ENCODE assay signal across 15 mouse cellular contexts in genomic region chr7:137611363-137611762, GRCm38 (mm10).
DNase-seq lines count a peak whose midpoint lies in the region; ATAC-seq and TF ChIP-seq lines count a peak whose summit lies in the region.
"Had no signal": no experiment of that assay in that cellular context is flagged by ENCODE, and none has a peak within 500 bp of the region (broad histone marks: within the 10 kb centered on the region; RNA-seq: fewer than 3 reads in every experiment).

No protein-coding gene starts in this region.

- H3K4me3 ChIP-seq in forebrain, embryonic 14.5 days (ENCODE audit: low read depth, low read length): no peak overlapping the region
- H3K4me3 ChIP-seq in forebrain, embryonic 12.5 days (replicated peaks): no peak overlapping the region
- H3K4me3 ChIP-seq in hindbrain, postnatal 0 days (ENCODE audit: low read length): no peak overlapping the region
- H3K4me3 ChIP-seq in hindbrain, embryonic 11.5 days (ENCODE audit: low read depth, low read length): no peak overlapping the region
- no peak overlapping the region for H3K4me3 ChIP-seq in lung, embryonic 15.5 days
- H3K4me3 ChIP-seq: embryonic facial prominence, embryonic 13.5 days; heart, embryonic 12.5 days; heart, embryonic 15.5 days; hindbrain, embryonic 10.5 days had no signal

- no peaks in the 10 kb centered on the region for H3K36me3 ChIP-seq in forebrain, embryonic 14.5 days (ENCODE audit: control insufficient read depth, insufficient read depth, low read length)
- H3K36me3 ChIP-seq in forebrain, embryonic 12.5 days (replicated peaks): no peaks in the 10 kb centered on the region
- H3K36me3 ChIP-seq in hindbrain, postnatal 0 days (ENCODE audit: insufficient read depth, low read length): no peaks in the 10 kb centered on the region
- no peaks in the 10 kb centered on the region for H3K36me3 ChIP-seq in hindbrain, embryonic 11.5 days (ENCODE audit: control insufficient read depth, insufficient read depth, low read length)
- no peaks in the 10 kb centered on the region for H3K36me3 ChIP-seq in lung, embryonic 15.5 days
- H3K36me3 ChIP-seq: embryonic facial prominence, embryonic 13.5 days; heart, embryonic 12.5 days; heart, embryonic 15.5 days; hindbrain, embryonic 10.5 days had no signal

- no peak overlapping the region for H3K4me2 ChIP-seq in forebrain, embryonic 14.5 days (ENCODE audit: low read length)
- H3K4me2 ChIP-seq in forebrain, embryonic 12.5 days: no peak overlapping the region
- H3K4me2 ChIP-seq in hindbrain, postnatal 0 days (ENCODE audit: low read depth, low read length): no peak overlapping the region
- H3K4me2 ChIP-seq in hindbrain, embryonic 11.5 days (replicated peaks; ENCODE audit: low read depth, low read length): no peak overlapping the region
- H3K4me2 ChIP-seq in lung, embryonic 15.5 days: no peak overlapping the region
- H3K4me2 ChIP-seq: embryonic facial prominence, embryonic 13.5 days; heart, embryonic 12.5 days; heart, embryonic 15.5 days; hindbrain, embryonic 14.5 days had no signal

- no peak overlapping the region for H3K27ac ChIP-seq in forebrain, embryonic 14.5 days (ENCODE audit: low read depth, low read length)
- H3K27ac ChIP-seq in forebrain, embryonic 12.5 days: no peak overlapping the region
- no peak overlapping the region for H3K27ac ChIP-seq in hindbrain, postnatal 0 days
- no peak overlapping the region for H3K27ac ChIP-seq in hindbrain, embryonic 11.5 days (ENCODE audit: low read depth, low read length)
- no peak overlapping the region for H3K27ac ChIP-seq in lung, embryonic 15.5 days
- H3K27ac ChIP-seq: embryonic facial prominence, embryonic 13.5 days; heart, embryonic 15.5 days; hindbrain, embryonic 10.5 days; hindbrain, embryonic 14.5 days had no signal

- no peaks in the 10 kb centered on the region for H3K9me3 ChIP-seq in forebrain, embryonic 14.5 days (replicated peaks; ENCODE audit: control insufficient read depth, low read length)
- no peaks in the 10 kb centered on the region for H3K9me3 ChIP-seq in forebrain, embryonic 12.5 days
- no peaks in the 10 kb centered on the region for H3K9me3 ChIP-seq in hindbrain, postnatal 0 days (ENCODE audit: low read length)
- no peaks in the 10 kb centered on the region for H3K9me3 ChIP-seq in hindbrain, embryonic 11.5 days (ENCODE audit: control insufficient read depth, low read length)
- no peaks in the 10 kb centered on the region for H3K9me3 ChIP-seq in lung, embryonic 15.5 days
- H3K9me3 ChIP-seq: embryonic facial prominence, embryonic 13.5 days; heart, embryonic 12.5 days; heart, embryonic 15.5 days; hindbrain, embryonic 10.5 days had no signal

- peak; percentile 12; the same call in 1 of the 2 replicates for ATAC-seq in forebrain, embryonic 14.5 days
- no peak for ATAC-seq in forebrain, embryonic 12.5 days (ENCODE audit: low FRiP score)
- peak; percentile 35; the same call in 1 of the 2 replicates for ATAC-seq in hindbrain, postnatal 0 days
- ATAC-seq in hindbrain, embryonic 11.5 days (ENCODE audit: low FRiP score): no peak
- ATAC-seq in lung, embryonic 15.5 days (ENCODE audit: borderline replicate concordance, extremely low read depth, low FRiP score, low TSS enrichment): 0 out of 2 replicates have a peak, but pooled peaks have one; percentile 28
- ATAC-seq: CD4-positive, CD25-positive, alpha-beta regulatory T cell, adult 4 months; intestine, postnatal 0 days had no signal

- no peak for TF ChIP-seq CTCF in hindbrain, postnatal 0 days (IDR thresholded peaks at IDR 0.05; ENCODE audit: low read depth)

- no peaks in the 10 kb centered on the region for H3K27me3 ChIP-seq in forebrain, embryonic 14.5 days (replicated peaks; ENCODE audit: control insufficient read depth, insufficient read depth, low read length)
- H3K27me3 ChIP-seq in forebrain, embryonic 12.5 days: no peaks in the 10 kb centered on the region
- H3K27me3 ChIP-seq in hindbrain, postnatal 0 days (ENCODE audit: insufficient read depth, low read length): no peaks in the 10 kb centered on the region
- H3K27me3 ChIP-seq in hindbrain, embryonic 11.5 days (ENCODE audit: control insufficient read depth, insufficient read depth, low read length): no peaks in the 10 kb centered on the region
- no peaks in the 10 kb centered on the region for H3K27me3 ChIP-seq in lung, embryonic 15.5 days
- H3K27me3 ChIP-seq: embryonic facial prominence, embryonic 13.5 days; heart, embryonic 15.5 days had no signal

- WGBS in forebrain, embryonic 14.5 days: 67% methylated on average over 6 of the region's 6 CpGs
- 86% methylated on average over 6 of the region's 6 CpGs for WGBS in forebrain, embryonic 12.5 days
- 54% methylated on average over 6 of the region's 6 CpGs for WGBS in hindbrain, postnatal 0 days
- WGBS in hindbrain, embryonic 11.5 days: 80% methylated on average over 6 of the region's 6 CpGs
- WGBS in lung, embryonic 15.5 days: 67% methylated on average over 6 of the region's 6 CpGs

- H3K9ac ChIP-seq in forebrain, embryonic 14.5 days (ENCODE audit: low read length): no peak overlapping the region
- no peak overlapping the region for H3K9ac ChIP-seq in forebrain, embryonic 12.5 days
- H3K9ac ChIP-seq in hindbrain, postnatal 0 days (replicated peaks; ENCODE audit: low read length): no peak overlapping the region
- H3K9ac ChIP-seq in hindbrain, embryonic 11.5 days (ENCODE audit: low read depth, low read length): no peak overlapping the region
- no peak overlapping the region for H3K9ac ChIP-seq in lung, embryonic 15.5 days
- H3K9ac ChIP-seq: embryonic facial prominence, embryonic 13.5 days; heart, embryonic 12.5 days; heart, embryonic 15.5 days; hindbrain, embryonic 14.5 days had no signal

- DNase-seq in forebrain, embryonic 14.5 days (ENCODE audit: low spot score): no peak
- DNase-seq in hindbrain, postnatal 0 days (ENCODE audit: low spot score): no peak
- no peak for DNase-seq in hindbrain, embryonic 11.5 days (ENCODE audit: low spot score)
- DNase-seq in lung, postnatal 4 days: no peak
- DNase-seq: adrenal gland, adult 2 months; gastrocnemius, postnatal 25 days had no signal

- no peaks in the 10 kb centered on the region; the same call in none of the 2 replicates for H3K4me1 ChIP-seq in forebrain, embryonic 14.5 days (ENCODE audit: control insufficient read depth, insufficient read depth, low read length)
- H3K4me1 ChIP-seq in forebrain, embryonic 12.5 days: 0 out of 2 replicates have a peak, but pooled peaks cover 6% of the 10 kb centered on the region
- no peaks in the 10 kb centered on the region for H3K4me1 ChIP-seq in hindbrain, postnatal 0 days (ENCODE audit: insufficient read depth, low read length)
- no peaks in the 10 kb centered on the region for H3K4me1 ChIP-seq in hindbrain, embryonic 11.5 days (replicated peaks; ENCODE audit: control insufficient read depth, insufficient read depth, low read length)
- H3K4me1 ChIP-seq in lung, embryonic 15.5 days: no peaks in the 10 kb centered on the region; the same call in 1 of the 2 replicates
- H3K4me1 ChIP-seq: embryonic facial prominence, embryonic 13.5 days had no signal

Comparison
In these comparisons a context has a peak if more than half of its experiments do, and no peak if none do; other contexts are left out.
1. ATAC-seq: peak in forebrain, embryonic 14.5 days (single experiment), hindbrain, postnatal 0 days (single experiment) and lung, embryonic 15.5 days (single experiment); none in forebrain, embryonic 12.5 days (single experiment) and hindbrain, embryonic 11.5 days (single experiment).